Mouse (Mus musculus) C2C12 (cell line): ENCODE data around the gene Slc29a1. TPM values are rescaled to one million over a fixed set of nuclear protein-coding genes. Genes with fewer than 3 reads are reported as not detected.

Experiments used
- H3K27me3 ChIP-seq: one replicate; pipeline ENCODE4 v1.6.1; 2011; ENCODE audit not compliant: control insufficient read depth, insufficient read depth, insufficient read length
- H3K36me3 ChIP-seq: one replicate; pipeline ENCODE4 v1.6.1; 2011; ENCODE audit not compliant: control insufficient read depth, insufficient read depth
- H3K4me3 ChIP-seq: one replicate; pipeline ENCODE4 v1.5.1; 2011; ENCODE audit warnings: mild to moderate bottlenecking, control low read depth; ENCODE audit not compliant: poor library complexity, insufficient read depth, severe bottlenecking
- H3K79me2 ChIP-seq: one replicate; pipeline ENCODE4 v1.6.1; 2011; ENCODE audit not compliant: control insufficient read depth, insufficient read depth
- H3K79me3 ChIP-seq: one replicate; pipeline ENCODE4 v1.6.1; 2011; ENCODE audit warnings: low read depth, control low read depth
- H3ac ChIP-seq: one replicate; pipeline ENCODE3; 2011; ENCODE audit warnings: low read depth; ENCODE audit not compliant: control insufficient read depth, insufficient read length
- CEBPB ChIP-seq: IDR thresholded peaks from one replicate; pipeline ENCODE4 v1.6.1; 2011; ENCODE audit warnings: low read depth, mild to moderate bottlenecking, control low read depth, moderate library complexity
- CTCF ChIP-seq: IDR thresholded peaks from one replicate; pipeline ENCODE4 v1.5.1; 2011; ENCODE audit not compliant: control insufficient read depth, insufficient read depth, insufficient read length
- FOSL1 ChIP-seq: IDR thresholded peaks from one replicate; pipeline ENCODE4 v1.8.0; 2011; ENCODE audit warnings: mild to moderate bottlenecking, low read length; ENCODE audit not compliant: poor library complexity, insufficient read depth, severe bottlenecking
- MAX ChIP-seq: IDR thresholded peaks from one replicate; pipeline ENCODE4 v1.6.1; 2011; ENCODE audit warnings: mild to moderate bottlenecking, control low read depth
- MYOD1 ChIP-seq: IDR thresholded peaks from one replicate; pipeline ENCODE4 v1.6.1; 2011; ENCODE audit warnings: low read depth; ENCODE audit not compliant: control insufficient read depth, insufficient read length
- MYOG ChIP-seq: IDR thresholded peaks from one replicate; pipeline ENCODE4 v1.6.1; 2011; ENCODE audit not compliant: control insufficient read depth, insufficient read length; ENCODE audit errors: extremely low read depth
- USF1 ChIP-seq: IDR thresholded peaks from one replicate; pipeline ENCODE4 v1.6.1; 2011; ENCODE audit warnings: low read depth, mild to moderate bottlenecking, control low read depth, moderate library complexity
- polyA plus RNA-seq: library from polyadenylated mRNA; unstranded; fragments of >200 nt; fragmentation: generic; extraction: Trizol; gene quantifications from one replicate; pipeline ENCODE4 v1.2.1, GENCODE M21; 2012; ENCODE audit warnings: missing spikeins

The Slc29a1 gene
- polyA plus RNA-seq, 1 experiment: 264 TPM

DNA sequence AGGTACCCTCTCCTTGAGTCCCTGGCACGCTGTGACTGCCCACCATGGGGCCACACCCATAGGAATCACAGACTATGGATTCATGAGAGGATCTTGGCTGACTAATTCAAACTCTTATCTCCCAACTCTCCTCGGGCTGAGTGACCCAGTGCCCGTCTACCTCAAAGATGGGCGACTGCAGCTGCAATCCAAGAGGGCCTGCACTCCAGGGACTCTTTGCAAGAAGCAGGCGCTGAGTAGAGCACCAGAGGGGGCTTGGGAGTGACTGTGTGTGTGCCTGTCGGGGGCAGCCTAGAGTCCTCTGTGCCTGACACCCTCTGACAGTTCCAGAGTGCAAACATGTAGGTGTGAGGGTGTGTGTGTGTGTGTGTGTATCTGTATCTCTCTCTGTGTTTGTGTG lies 57.3 kb downstream of the Slc29a1 start:
- no peak for TF ChIP-seq MAX
- no peak for TF ChIP-seq USF1
- TF ChIP-seq MYOD1: no peak
- TF ChIP-seq CTCF: no peak
- no peak for TF ChIP-seq CEBPB
- TF ChIP-seq MYOG: no peak
- no peak for TF ChIP-seq FOSL1
- Histone ChIP-seq H3K27me3 (peaks cover 66% of the 10 kb centered on the region), H3K4me3 (no peak overlapping the region), H3K79me3 (no peaks in the 10 kb centered on the region), H3ac (no peak overlapping the region), H3K36me3 (no peaks in the 10 kb centered on the region), H3K79me2 (no peaks in the 10 kb centered on the region)

- Histone ChIP-seq H3K36me3 (no peaks in the 10 kb centered on the region), H3K27me3 (peaks cover 72% of the 10 kb centered on the region), H3K79me2 (no peaks in the 10 kb centered on the region), H3K4me3 (no peak overlapping the region), H3ac (no peak overlapping the region), H3K79me3 (no peaks in the 10 kb centered on the region)
- no peak for TF ChIP-seq MYOD1
- no peak for TF ChIP-seq MAX
- TF ChIP-seq CEBPB: no peak
- TF ChIP-seq USF1: no peak
- no peak for TF ChIP-seq CTCF
Observed at GRCm38 (mm10) chr17:45539664-45540063, 59.7 kb downstream of the Slc29a1 start.

DNA sequence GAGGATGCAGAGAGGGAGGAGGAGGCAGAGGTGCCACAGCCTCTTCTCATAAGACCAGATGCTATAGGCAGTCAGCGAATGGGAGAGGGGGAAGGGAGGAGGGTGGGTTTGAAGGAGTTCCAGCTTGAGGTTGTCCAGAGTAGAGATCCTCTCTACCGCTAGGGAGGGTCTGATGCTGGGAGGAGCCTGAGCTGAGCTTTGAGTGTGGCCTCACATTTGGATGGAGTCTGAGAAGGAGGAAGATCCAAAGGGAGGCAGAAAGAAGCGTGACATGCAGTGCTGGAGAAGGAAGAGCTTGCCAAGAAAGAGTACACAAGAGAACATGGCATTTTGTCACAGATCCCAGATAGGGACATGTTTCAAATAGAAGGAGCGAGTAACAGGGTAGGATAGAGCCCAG lies 61.0 kb downstream of the Slc29a1 start:
- no peaks in the 10 kb centered on the region for H3K79me3 ChIP-seq
- no peak overlapping the region for H3K4me3 ChIP-seq
- no peak overlapping the region for H3ac ChIP-seq
- H3K27me3 ChIP-seq: peaks cover 72% of the 10 kb centered on the region
- TF ChIP-seq FOSL1: no peak
- TF ChIP-seq MYOD1: no peak
- no peak for TF ChIP-seq USF1
- no peak for TF ChIP-seq MAX
- TF ChIP-seq CTCF: no peak
- TF ChIP-seq CEBPB: no peak
- TF ChIP-seq MYOG: no peak
- H3K36me3 ChIP-seq: no peaks in the 10 kb centered on the region
- H3K79me2 ChIP-seq: no peaks in the 10 kb centered on the region

DNA sequence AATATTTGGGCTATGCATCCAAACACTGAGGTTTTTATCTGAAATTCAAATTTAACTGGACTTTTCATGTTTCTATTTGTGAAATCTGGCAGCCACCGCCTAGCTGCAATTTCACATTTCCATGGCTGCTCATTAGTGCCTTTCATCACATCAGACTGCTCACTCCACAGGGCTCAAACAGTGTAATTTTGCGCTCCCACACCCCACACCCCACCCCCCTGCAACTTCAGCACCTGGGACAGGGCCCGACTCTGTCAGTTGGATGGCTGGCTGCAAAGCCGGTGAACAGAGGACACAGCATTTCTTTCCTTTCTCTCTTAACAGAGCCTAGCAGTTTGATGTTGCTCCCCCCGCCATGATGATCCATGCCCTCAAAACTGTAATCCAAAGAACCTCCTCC lies 63.1 kb downstream of the Slc29a1 start:
- Histone ChIP-seq H3K79me3 (no peaks in the 10 kb centered on the region), H3K36me3 (no peaks in the 10 kb centered on the region), H3ac (no peak overlapping the region), H3K4me3 (no peak overlapping the region), H3K79me2 (no peaks in the 10 kb centered on the region), H3K27me3 (peaks cover 79% of the 10 kb centered on the region)
- no peak for TF ChIP-seq USF1
- no peak for TF ChIP-seq CTCF
- TF ChIP-seq MYOG: no peak
- no peak for TF ChIP-seq MYOD1

Other genes starting within 250 kb of the Slc29a1 start
- 28.3 TPM for gene Cdc5l, start 165.9 kb downstream of the Slc29a1 start, polyA plus RNA-seq
- gene Spats1, start 124.2 kb downstream of the Slc29a1 start, polyA plus RNA-seq: 0.11 TPM
- gene Aars2, start 92.8 kb downstream of the Slc29a1 start, polyA plus RNA-seq: 14.3 TPM
- gene Tcte1, start 76.2 kb downstream of the Slc29a1 start, polyA plus RNA-seq: not detected
- 1.2 TPM for gene Tmem151b, start 49.9 kb downstream of the Slc29a1 start, polyA plus RNA-seq
- 5.3 TPM for gene Nfkbie, start 43.9 kb downstream of the Slc29a1 start, polyA plus RNA-seq
- 131 TPM for gene Slc35b2, start 35.7 kb downstream of the Slc29a1 start, polyA plus RNA-seq
- gene Hsp90ab1, start 26.3 kb downstream of the Slc29a1 start, polyA plus RNA-seq: 2,021 TPM
- gene Mymx, start 2.5 kb upstream of the Slc29a1 start, polyA plus RNA-seq: 1.7 TPM
- gene Capn11, start 59.7 kb upstream of the Slc29a1 start, polyA plus RNA-seq: 0.04 TPM
- gene Mrpl14, start 86.7 kb upstream of the Slc29a1 start, polyA plus RNA-seq: 259 TPM
- gene Tmem63b, start 87.3 kb upstream of the Slc29a1 start, polyA plus RNA-seq: 54.3 TPM
- not detected for gene 1600014C23Rik, start 134.2 kb upstream of the Slc29a1 start, polyA plus RNA-seq